Mouse (Mus musculus) erythroblast, embryonic 14.5 days (primary cell): ENCODE measurements around the gene Rev3l. TPM values are rescaled to one million over a fixed set of nuclear protein-coding genes. Genes with fewer than 3 reads are reported as not detected.
A peak's percentile ranks its signal among the peaks of the same experiment; 100 is the strongest.
"Not testable (repeated sequence)": the region's sequence is repeated elsewhere in the genome, so short reads cannot be mapped to it uniquely, and the experiment has no call there.

ENCODE experiments used
- H3K27me3 ChIP-seq: 2 replicates; pipeline ENCODE4 v1.6.1; 2012; ENCODE audit warnings: inconsistent platforms; ENCODE audit not compliant: control insufficient read depth
- H3K36me3 ChIP-seq: 2 replicates; pipeline ENCODE4 v1.6.1; 2012; ENCODE audit warnings: mild to moderate bottlenecking, inconsistent platforms; ENCODE audit not compliant: control insufficient read depth
- H3K4me1 ChIP-seq: 2 replicates; pipeline ENCODE4 v1.6.1; 2012; ENCODE audit warnings: inconsistent platforms; ENCODE audit not compliant: control insufficient read depth
- H3K4me3 ChIP-seq: replicated peaks from 2 replicates; pipeline ENCODE3; 2012; ENCODE audit warnings: moderate library complexity, mild to moderate bottlenecking, inconsistent platforms
- H3K9me3 ChIP-seq: 2 replicates; pipeline ENCODE4 v1.6.1; 2012; ENCODE audit warnings: low read length, inconsistent platforms, mixed read lengths; ENCODE audit not compliant: control insufficient read depth
- GATA1 ChIP-seq: IDR thresholded peaks from 2 replicates; pipeline ENCODE4 v1.6.1; 2012; ENCODE audit warnings: low read length, inconsistent platforms, mixed read lengths
- TAL1 ChIP-seq: IDR thresholded peaks from 3 replicates; pipeline ENCODE4 v1.6.1; 2012; ENCODE audit warnings: low read length, inconsistent platforms, mixed read lengths
- polyA plus RNA-seq: library from polyadenylated mRNA; stranded (reverse); fragments of >175 nt; gene quantifications from 2 replicates; pipeline ENCODE4 v1.2.3, GENCODE M21; 2012

Rev3l gene
- polyA plus RNA-seq, 1 experiment: 0.12 TPM

DNA sequence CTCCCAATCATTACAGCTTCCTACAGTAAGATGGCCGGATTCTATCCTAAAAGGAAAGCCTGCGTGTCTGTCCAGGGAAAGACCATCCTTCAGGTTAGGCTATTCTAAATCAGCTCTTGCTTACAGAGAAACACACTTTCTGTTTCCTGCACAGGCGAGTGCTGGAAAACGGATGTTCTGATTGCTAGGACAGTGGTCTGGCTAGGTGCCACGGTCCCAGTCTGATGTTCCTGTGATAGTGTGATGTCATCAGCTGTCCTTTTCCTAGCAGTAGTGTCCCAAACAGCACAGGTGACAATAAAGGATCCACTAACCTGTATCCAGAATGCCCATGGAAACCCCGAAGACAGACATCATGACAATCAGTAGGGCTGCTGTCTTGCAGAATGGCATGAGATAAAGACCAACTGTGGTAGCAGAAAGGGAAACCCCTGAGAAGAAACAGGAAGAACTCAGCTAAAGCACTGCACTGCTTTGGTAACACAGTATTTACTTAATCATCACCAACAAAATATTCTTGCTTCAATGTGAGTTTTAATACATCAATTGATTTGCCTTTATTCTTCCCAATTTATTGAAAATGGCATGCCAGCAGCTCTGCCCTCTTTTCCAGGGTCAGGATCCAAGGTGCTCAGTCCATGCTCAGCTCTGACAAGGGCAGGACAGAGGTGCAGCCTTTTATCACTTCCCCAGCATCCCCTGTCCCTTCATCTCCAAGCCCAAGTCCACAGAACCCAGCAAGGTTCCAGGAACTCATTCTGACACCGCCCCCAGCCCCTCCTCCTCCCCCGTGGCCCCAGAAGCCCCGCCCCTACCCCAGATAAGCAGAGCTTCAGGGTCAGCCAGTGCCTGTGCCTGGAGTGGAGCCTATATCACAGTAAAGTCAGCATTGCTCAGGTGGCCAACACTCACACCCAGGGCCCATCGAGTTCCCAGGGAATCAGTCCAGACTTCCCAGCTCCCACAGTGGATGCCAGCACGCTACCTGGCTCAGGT, 162.1 kb downstream of the Rev3l start:
- H3K4me3 ChIP-seq: no peak overlapping the region

DNA sequence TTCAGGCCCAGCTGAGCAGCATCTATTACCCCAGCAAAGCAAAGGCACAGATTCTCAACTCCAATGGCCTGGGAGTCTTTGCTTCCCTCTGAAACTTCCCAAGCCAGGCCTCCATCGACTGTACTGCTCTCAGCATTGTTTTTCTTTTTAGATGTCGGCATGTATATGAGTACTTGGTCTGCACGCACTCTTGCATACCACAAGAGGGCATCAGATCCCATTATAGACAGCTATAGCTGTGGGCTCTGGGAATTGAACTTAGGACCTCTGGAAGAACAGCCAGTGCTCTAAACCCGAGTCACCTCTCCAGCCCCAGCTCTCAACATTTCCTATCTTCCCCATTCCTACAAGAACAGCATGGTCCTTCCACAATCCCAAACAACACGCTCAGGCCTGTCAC, 164.6 kb downstream of the Rev3l start:
- no peak overlapping the region for H3K4me3 ChIP-seq
- TF ChIP-seq TAL1: no peak
- TF ChIP-seq GATA1: no peak
- H3K9me3 ChIP-seq: peaks cover 5% of the 10 kb centered on the region; the same call in 1 of the 2 replicates
- H3K36me3 ChIP-seq: no peaks in the 10 kb centered on the region; the same call in 1 of the 2 replicates
- peaks cover 43% of the 10 kb centered on the region for H3K4me1 ChIP-seq
- H3K27me3 ChIP-seq: no peaks in the 10 kb centered on the region

More for the DNA sequence above, 162.1 kb downstream of the Rev3l start:
- H3K9me3 ChIP-seq: no peaks in the 10 kb centered on the region
- H3K36me3 ChIP-seq: no peaks in the 10 kb centered on the region; the same call in 1 of the 2 replicates
- H3K4me1 ChIP-seq: peaks cover 38% of the 10 kb centered on the region
- TF ChIP-seq GATA1 (no peak), TAL1 (no peak)
- H3K27me3 ChIP-seq: no peaks in the 10 kb centered on the region

DNA sequence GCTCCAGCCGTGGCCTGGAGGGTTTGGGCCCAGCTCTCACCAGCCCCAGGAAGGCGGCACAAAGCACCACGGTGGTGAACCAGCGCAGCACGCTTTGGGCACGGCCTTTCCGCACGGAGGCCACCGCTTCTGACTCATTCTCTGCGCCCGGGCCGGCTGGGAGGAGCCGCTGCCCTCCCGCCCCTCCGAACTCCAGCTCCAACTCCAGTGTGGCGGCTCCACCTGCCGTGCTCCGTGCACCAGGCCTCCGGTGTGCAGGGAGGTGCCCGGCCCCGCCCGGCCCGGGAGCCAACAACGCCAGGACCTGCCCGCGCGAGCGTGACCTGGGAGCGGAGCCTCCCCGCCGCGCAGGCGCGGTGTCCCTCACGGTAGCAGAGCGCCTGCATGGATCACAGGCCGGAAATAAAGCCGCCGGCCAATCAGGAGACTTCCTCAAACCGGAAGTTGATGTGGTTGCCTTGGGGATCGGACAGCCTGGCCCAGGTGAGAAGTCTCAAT, 167.0 kb downstream of the Rev3l start, which contains the start of gene Mfsd4b4:
Gene Mfsd4b4, minus strand, starts transcription at position 365 of the 498 bp plus-strand sequence.
- Histone ChIP-seq H3K36me3 (no peaks in the 10 kb centered on the region), H3K4me1 (peaks cover 33% of the 10 kb centered on the region), H3K9me3 (peaks cover 5% of the 10 kb centered on the region; the same call in 1 of the 2 replicates), H3K4me3 (peak within 1 kb of the TSS; percentile 80), H3K27me3 (no peaks in the 10 kb centered on the region)
- TF ChIP-seq GATA1 (no peak), TAL1 (no peak)

DNA sequence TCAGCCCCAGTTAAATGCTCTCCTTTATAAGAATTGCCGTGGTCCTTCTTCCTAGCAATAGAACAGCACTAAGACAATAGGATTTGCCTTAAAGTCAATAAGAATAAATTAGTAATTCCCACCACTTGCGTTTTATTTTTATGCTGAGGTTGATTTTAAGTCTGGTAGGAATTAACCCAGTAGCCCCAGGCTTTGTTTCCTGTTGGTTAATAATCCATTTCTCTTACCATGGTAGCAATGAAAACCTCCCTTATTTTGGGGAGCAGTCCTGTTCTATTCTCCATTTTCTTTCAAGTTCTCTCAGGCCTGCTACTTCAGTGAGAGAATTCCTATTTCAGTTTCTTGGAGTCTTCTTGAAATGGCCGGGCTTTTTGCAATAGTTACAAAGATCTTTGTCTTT, 172.3 kb downstream of the Rev3l start:
- TF ChIP-seq GATA1 (no peak), TAL1 (no peak)
- Histone ChIP-seq H3K27me3 (no peaks in the 10 kb centered on the region), H3K4me1 (peaks cover 2% of the 10 kb centered on the region), H3K9me3 (peaks cover 5% of the 10 kb centered on the region; the same call in 1 of the 2 replicates), H3K4me3 (no peak overlapping the region), H3K36me3 (no peaks in the 10 kb centered on the region)

DNA sequence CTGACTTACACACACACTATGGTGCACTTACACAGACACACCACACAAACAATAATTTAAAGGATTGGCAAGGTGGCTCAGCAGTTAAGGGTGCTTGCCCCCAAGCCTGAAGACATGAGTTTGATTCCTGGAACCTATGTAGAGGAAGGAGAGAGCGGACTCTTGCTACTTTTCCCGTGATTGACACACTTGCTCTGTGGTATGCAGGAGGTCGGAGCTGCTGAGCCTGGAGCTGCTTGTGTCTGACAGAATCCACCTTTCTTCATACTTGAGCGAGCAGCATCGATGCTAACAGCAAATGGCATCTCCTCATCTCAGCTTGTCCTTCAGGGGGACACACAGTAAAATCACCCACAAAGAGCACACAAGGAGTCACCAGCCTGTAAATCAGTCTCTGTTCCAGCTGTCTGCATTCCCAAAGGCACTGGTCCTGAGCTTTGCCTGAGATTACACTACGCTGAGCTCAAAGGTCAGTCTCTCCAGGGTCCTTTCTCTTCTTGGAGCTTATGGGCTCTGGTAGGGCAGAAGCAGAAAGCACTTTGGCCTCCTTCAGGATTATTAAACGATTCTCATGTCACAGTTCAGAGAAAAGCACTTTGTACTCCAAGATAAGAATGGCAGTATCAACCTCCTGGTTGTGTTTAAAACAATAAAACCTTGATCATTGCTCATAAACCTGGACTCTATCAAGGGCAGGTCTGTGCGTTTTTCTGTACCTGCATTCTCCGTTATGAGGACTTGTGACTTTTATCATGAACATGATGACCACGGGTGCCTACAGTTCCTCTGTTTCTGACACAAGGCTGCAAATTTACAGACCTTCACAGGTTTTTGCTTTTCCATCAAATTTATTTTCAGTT, 175.1 kb downstream of the Rev3l start:
- Histone ChIP-seq H3K4me3 (no peak overlapping the region), H3K9me3 (no peaks in the 10 kb centered on the region), H3K27me3 (no peaks in the 10 kb centered on the region), H3K36me3 (no peaks in the 10 kb centered on the region), H3K4me1 (no peaks in the 10 kb centered on the region)
- TF ChIP-seq TAL1 (no peak), GATA1 (no peak)

DNA sequence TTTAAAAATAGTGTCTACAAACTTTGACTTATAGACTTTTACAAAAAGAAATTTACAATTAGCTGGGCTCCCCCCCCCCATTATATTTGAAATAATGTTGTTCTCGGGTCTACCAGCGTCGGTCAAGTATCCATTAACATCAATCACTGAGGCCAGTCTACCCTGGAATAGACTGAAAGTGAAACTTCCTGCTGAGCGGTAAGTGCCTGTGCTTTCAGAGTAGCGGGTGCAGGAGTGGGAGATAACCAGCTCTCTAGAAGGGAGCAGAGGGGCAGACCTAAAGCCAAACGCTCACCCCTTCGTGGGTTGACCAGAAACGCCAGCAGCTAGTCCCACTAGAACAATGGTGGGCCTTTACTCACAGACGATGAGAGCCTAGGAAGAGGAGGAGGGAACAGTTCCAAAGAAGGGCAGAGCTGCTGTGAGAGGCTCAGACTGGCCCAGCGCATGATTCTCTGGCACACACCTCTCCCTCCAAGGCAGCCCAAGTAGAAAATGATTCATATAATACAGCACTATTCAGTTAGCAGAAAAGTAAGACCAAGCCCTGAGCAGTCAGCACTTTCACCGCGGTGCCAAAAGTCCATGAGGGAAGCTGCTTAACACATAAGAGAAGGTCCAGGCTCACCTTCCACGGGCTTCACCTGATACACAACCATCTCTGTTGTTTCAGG, 177.0 kb downstream of the Rev3l start:
- Histone ChIP-seq H3K9me3 (no peaks in the 10 kb centered on the region), H3K27me3 (no peaks in the 10 kb centered on the region), H3K4me3 (no peak overlapping the region), H3K36me3 (no peaks in the 10 kb centered on the region), H3K4me1 (no peaks in the 10 kb centered on the region)
- TF ChIP-seq TAL1 (no peak), GATA1 (no peak)

DNA sequence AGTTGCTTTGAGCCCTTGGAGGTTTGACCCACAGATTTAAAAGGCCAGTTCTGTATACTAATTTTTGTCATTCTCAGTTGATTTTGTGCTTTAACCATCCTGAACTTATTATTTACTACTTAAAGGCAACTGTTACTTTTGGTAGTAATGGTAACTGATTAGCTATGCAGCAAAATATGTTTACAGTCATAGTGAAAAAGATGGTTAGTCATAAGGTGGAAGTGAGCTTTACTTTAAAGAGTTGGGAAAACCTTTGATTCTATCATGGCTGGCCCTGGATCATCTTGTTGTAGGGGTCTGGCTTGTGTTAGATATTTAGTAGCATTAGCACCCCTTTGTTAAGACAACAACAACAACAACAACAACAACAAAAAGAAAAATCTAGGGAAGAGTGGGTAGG, 180.7 kb downstream of the Rev3l start:
- Histone ChIP-seq H3K27me3 (no peaks in the 10 kb centered on the region), H3K4me1 (no peaks in the 10 kb centered on the region), H3K36me3 (no peaks in the 10 kb centered on the region), H3K9me3 (no peaks in the 10 kb centered on the region), H3K4me3 (no peak overlapping the region)
- no peak for TF ChIP-seq TAL1
- no peak for TF ChIP-seq GATA1

DNA sequence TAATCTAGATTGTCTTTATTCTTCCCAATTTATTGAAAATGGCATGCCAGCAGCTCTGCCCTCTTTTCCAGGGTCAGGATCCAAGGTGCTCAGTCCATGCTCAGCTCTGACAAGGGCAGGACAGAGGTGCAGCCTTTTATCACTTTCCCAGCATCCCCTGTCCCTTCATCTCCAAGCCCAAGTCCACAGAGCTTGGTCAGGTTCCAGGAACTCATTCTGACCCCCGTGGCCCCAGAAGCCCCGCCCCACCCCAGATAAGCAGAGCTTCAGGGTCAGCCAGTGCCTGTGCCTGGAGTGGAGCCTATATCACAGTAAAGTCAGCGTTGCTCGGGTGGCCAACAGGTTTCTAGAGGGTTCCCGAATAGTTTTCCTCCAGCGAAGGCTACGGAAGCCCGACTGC, 192.6 kb downstream of the Rev3l start:
- not testable (repeated sequence) for H3K9me3 ChIP-seq, H3K36me3 ChIP-seq, H3K4me3 ChIP-seq, H3K4me1 ChIP-seq
- peaks cover 28% of the 10 kb centered on the region for H3K27me3 ChIP-seq

Other genes with a start within 250 kb of the Rev3l start
- 0.01 and 0.03 TPM in 2 replicates for gene Traf3ip2, start 119.2 kb upstream of the Rev3l start, polyA plus RNA-seq
- not detected in 2 replicates for gene Mfsd4b4, start 167.1 kb downstream of the Rev3l start, polyA plus RNA-seq
- not detected in 2 replicates for gene Mfsd4b2, start 194.8 kb downstream of the Rev3l start, polyA plus RNA-seq
- gene Mfsd4b3, start 228.0 kb downstream of the Rev3l start, polyA plus RNA-seq: not detected in 2 replicates